Mouse (Mus musculus) ES-E14 (cell line): ENCODE data around the gene Gm26741.

ENCODE experiments used
- CHD2 ChIP-seq: IDR thresholded peaks from 2 replicates; pipeline ENCODE4 v1.6.1; 2014; ENCODE audit warnings: mild to moderate bottlenecking, low read depth, low read length, inconsistent platforms
- HCFC1 ChIP-seq: IDR thresholded peaks from 2 replicates; pipeline ENCODE4 v1.6.1; 2012; ENCODE audit warnings: low read length, inconsistent platforms, borderline replicate concordance; ENCODE audit not compliant: insufficient read depth
- MAFK ChIP-seq: IDR thresholded peaks from 2 replicates; pipeline ENCODE4 v1.6.1; 2014; ENCODE audit warnings: mild to moderate bottlenecking, low read depth, low read length, inconsistent platforms; ENCODE audit not compliant: insufficient read depth
- ZC3H11A ChIP-seq: IDR thresholded peaks from 2 replicates; pipeline ENCODE4 v1.6.1; 2012; ENCODE audit warnings: low read depth, mild to moderate bottlenecking, inconsistent platforms, low read length, borderline replicate concordance
- ZNF384 ChIP-seq: IDR thresholded peaks from 2 replicates; pipeline ENCODE4 v1.6.1; 2012; ENCODE audit warnings: low read depth, low read length, inconsistent platforms

DNA sequence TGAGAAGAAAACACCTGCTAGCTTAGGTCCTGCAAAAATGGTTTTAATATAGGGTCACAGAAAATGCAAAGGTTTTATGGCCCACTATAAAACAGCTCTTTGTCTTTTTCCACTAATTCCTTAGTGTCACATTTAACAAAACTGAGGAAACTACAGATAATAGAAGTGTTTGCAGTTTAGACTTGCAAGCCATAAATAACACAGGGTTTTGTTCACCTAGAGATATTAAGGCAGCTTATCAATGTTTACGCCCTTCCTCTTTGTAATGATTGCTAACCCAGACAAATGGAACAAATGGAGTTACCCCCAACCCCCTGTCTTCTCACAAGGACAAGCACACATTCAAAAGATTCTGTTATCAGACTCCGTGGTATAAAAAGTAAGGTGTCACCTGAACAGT, 32.6 kb downstream of the Gm26741 start:
- no peak for TF ChIP-seq ZC3H11A
- no peak for TF ChIP-seq MAFK
- TF ChIP-seq HCFC1 = no peak
- no peak for TF ChIP-seq ZNF384
- TF ChIP-seq CHD2 = no peak
